Mouse (Mus musculus): ENCODE measurements around the gene Postn.

DNA sequence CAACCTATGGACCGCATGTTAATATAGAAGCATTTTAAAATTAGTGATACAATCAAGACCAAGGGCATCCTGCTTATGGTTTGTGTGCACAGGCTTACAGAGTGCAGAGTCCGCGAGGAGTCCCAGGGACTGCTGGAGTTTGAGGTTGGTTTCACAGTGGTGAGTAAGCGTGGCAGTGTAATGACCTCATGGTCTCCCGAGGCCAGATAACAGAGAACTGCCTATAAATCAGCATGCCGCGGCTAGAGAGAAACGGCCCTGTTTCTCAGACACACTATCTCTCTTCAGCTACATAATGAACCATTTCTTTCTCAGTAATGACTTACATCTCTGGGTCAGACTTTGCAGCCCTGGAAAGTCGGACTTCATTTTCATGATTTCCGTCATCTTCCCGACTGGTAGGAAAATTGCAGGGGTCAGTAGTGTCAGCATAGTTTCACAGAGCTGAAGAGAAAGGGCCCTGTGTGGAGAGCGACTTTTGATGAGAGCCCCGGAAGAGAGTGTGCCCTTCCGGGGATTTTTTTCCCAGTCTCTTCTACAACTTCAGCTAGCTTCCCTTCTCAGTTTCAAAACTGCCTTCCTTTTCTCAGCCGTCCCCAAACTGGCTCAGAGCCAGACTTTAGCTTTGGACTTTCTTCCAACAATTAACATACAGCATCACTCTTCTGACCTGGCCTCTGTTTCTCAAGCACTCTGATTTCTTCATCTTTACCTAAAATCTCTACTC lies 2.3 kb upstream of the Postn start:
- no peak for TF ChIP-seq POLR2A (IDR thresholded peaks at IDR 0.05; ENCODE audit: extremely low read depth, insufficient read depth, low read length)
- no peak for TF ChIP-seq CTCF (IDR thresholded peaks at IDR 0.05; ENCODE audit: low read depth, low read length)

All from liver, adult 2 months (tissue).